Mouse (Mus musculus) left cerebral cortex, adult 9 months (tissue): ENCODE measurements around the gene Shisa6.
"Not testable (repeated sequence)": the region's sequence is repeated elsewhere in the genome, so short reads cannot be mapped to it uniquely, and the experiment has no call there.

Experiments
- DNase-seq, 2 experiments: peaks; one replicate each; pipeline ENCODE4 v3.0.0; 2022; ENCODE audit warnings: low spot score in 2 of 2

The Shisa6 gene

GRCm38 (mm10) chr11:66482501-66482900 is 43.3 kb downstream of the Shisa6 start:
- peak; percentile 8 to 25 for DNase-seq

DNA sequence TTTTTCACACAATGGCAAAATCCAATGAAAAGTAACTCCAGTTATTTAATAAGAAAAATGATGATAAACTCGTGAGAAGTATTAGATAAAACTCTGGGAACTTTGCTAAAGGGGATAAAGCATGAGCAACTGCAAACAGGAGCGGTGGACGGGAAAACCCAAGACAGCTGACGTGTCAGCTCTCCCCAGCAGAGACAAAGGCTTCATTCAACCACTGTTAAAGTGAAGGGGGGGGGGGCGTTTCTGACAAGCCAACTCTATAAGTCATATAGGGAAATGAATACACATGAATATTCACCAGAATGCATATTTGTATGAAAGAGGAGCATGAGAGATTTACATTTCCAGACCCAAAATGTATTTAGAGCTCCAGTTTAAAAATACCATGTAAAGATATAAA is 83.1 kb downstream of the Shisa6 start:
- DNase-seq, result no peak

DNA sequence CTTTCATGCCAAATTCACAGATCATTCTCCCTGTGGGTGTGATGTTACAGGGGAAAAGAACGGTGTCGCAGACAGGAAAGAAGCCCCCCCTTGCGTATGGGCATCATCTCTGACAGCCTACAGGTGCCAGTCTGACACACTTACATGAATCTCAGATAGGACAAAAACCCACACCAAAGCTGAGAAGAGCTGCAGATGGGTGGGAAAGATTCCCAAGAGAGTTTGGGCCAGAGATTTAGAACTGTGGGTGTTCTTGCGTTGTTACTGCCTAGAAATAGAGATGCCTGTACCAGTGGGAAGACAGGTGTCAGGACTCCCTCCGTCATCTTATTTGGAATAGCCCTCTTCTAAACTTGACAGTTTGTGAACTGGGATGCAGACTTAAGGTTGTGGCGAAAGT is 99.6 kb downstream of the Shisa6 start:
- peak in 1 of 2 experiments; percentile 36 for DNase-seq

DNA sequence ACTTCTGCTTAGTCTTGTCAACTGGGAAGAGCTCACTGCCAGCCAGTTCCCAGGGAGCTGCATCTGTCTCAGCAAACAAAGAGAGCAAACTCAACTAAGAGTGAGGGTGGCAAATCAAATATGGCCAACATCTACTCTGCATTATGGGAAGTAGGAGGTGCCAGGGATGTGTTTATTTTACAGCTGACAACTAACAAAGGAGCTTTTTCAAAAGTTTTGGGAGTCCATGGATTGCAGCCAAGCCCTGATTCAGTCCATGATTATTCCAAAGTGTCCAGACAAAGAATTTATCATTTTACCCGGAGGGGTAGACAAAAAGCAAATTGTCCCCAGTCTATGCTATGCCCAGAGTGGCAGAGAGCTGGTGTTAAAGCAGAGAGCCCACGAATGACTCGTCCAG is 107.5 kb downstream of the Shisa6 start:
- DNase-seq, result no peak

DNA sequence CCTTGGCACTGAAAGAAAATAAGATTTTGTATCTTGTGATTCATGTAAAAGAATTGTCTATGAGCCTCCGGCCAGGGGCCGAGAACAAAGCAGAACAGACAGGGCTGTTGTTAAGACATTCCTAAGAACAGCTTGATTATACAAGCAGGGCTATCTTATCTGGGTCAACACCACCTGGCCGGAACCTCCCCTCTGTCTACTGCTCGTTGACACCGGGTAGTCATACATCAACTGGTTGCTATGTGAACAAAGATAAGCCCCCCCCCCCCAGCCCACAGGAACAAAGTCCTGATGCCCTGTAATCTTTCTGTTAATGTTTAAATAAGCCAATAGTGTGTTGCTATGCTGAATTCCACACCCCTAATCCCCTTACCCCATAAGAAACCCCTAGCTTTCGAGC is 117.0 kb downstream of the Shisa6 start:
- not testable (repeated sequence) for DNase-seq

DNA sequence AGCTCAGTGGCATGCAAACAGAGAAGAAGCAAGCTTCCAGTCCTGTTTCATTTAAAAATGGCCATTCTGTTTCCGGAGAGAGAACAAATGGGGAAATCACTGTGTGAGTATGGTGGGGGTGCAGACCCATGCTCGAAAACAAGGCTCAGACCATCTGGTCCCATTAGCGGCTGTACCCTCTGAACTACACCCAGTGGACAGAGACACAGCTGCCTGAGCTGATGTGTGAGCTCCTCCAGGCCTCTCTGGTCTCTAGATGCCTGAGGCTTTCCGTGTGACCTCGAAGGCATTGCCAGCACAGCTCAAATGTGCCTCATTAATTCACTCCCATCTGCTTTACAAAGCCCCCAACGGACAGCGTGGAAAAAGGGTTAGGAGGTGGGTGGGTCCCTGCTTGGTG is 125.7 kb downstream of the Shisa6 start:
- DNase-seq, result no peak

- DNase-seq, result peak in 1 of 2 experiments; percentile 15
Observed at GRCm38 (mm10) chr11:66387561-66387960, 138.2 kb downstream of the Shisa6 start.

DNA sequence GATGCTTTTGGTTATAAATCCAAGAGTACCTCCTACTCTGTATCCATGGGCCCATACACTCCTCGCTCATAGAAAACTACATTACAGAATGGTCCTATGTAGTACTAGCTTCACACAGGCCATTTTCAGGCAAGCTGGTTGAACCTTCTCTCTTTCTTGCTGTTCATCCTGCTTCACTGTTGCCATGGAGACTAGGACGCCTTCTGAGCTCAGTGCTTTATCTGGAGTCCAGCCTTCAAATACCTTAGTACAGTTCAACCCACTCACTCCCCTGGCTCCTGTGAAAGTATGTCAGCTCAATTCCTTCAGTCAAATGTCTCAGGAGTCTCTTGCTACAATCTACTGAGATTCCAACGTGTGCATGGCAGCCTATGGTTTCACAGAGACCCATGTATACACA is 154.0 kb downstream of the Shisa6 start:
- DNase-seq, result peak; percentile 33 to 63

- DNase-seq, result no peak
Observed at GRCm38 (mm10) chr11:66369764-66370163, 156.0 kb downstream of the Shisa6 start.

DNA sequence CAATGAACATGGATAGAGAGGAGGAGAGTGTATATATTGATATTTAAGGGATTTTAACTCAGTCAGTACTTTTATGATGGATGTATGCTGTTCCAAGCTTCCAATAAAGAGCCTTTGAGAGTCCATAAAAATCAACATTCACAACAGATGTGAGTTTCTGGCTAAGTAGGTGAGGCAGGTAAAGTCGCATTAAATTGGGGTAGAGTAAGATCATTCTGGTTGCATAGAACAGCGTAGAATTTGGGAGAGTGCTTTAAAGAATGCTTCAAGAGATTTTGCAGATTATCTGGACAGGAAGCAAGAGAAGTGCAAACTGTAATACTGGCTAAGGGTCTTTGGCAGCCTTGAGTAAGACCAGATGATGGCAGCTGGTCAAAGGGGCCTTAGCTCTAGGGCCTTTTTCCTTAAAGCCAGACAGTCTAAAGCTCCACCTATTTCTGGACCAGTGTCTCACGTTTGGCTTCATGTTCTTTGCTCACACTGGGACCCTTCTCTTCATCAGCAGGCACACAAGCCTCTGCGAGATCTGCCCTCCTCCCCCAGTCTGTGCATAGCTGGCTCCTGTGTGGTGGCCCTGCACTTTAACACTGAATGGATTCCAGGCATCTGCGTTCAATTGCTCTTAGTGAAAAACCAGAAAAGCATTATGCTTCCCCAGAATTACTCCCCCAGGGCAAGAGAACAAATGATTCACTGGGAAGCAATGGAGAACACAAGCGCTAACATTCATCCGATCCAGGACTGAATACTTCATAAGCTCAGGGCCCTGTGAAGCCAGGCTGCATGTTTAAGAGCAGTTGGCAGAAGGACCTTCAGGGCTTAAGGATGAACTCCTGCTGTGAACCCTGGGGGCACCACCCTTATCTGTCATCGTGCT is 158.7 kb downstream of the Shisa6 start:
- no peak for DNase-seq

GRCm38 (mm10) chr11:66359811-66360210 is 166.0 kb downstream of the Shisa6 start:
- DNase-seq, result no peak

DNA sequence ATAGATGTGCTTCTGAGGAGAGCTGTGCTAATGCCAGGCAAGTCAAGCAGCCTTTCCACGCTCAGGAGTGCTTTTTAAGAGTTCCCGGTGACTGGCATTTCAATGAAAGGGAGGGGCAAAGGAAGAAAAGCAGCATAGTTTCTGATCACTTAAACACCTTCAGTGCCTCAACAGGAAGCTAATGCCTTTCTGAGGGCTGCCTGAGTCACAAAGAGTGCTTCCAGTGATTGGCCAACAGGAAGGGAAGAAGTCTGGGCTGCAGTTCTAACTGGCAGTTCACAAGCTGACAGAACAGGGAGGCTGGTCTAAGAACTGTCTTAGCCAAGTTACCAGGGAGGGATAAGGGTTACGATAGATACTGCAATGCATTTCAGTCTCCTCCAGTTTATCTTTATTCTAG is 180.9 kb downstream of the Shisa6 start:
- DNase-seq, result no peak

GRCm38 (mm10) chr11:66336313-66336712 is 189.5 kb downstream of the Shisa6 start:
- DNase-seq, result no peak

GRCm38 (mm10) chr11:66312764-66313163 is 213.0 kb downstream of the Shisa6 start:
- peak in 1 of 2 experiments; percentile 20 for DNase-seq

- no peak for DNase-seq
Observed at GRCm38 (mm10) chr11:66304396-66304795, 221.4 kb downstream of the Shisa6 start.

GRCm38 (mm10) chr11:66274707-66275081 is 251.1 kb downstream of the Shisa6 start:
- DNase-seq, result no peak

GRCm38 (mm10) chr11:66273904-66274706 is 251.7 kb downstream of the Shisa6 start:
- peak in 1 of 2 experiments; percentile 31 for DNase-seq

GRCm38 (mm10) chr11:66267029-66267428 is 258.7 kb downstream of the Shisa6 start:
- no peak for DNase-seq

- no peak for DNase-seq
Observed at GRCm38 (mm10) chr11:66265336-66265990, 260.3 kb downstream of the Shisa6 start.

DNA sequence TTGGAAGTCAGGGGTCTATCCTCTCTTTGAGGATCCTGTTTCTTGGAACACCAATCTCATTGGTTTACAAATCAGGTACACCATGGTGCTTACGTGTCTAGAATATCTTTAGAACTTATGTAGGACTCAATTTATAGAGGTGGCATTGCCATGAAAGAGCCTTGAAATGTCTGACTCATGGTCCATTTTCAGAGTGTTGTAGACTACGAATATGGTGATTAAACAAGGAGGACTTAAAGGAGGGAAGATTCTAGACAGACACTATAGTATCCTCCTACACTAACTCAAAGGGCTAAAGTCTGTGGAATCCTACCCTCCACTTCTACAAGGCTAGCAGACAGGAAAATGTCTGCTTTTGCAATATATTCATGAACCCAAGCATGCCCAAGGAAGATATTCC is 265.6 kb downstream of the Shisa6 start:
- no peak for DNase-seq

DNA sequence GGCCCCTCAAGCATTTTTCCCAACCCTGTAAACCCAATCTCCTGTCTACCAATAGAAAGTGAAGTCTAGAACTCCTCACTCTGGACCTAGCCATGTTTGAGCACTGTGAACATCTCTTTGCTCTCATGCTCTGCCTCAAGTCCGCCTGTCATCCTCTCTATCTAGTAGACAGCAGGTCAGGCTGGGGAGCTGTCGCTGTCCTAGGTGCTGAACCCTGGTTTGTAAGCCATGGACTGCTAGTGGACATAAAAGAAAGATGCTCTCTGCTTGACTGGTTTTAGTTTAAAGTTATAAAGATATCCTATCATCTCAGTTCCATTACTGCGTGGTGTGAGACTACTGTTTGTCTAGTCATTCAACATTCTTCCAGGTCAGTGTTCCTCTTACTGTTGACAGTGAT is 266.9 kb downstream of the Shisa6 start:
- no peak for DNase-seq

GRCm38 (mm10) chr11:66247115-66247514 is 278.6 kb downstream of the Shisa6 start:
- DNase-seq, result peak in 1 of 2 experiments; percentile 19
